Mouse (Mus musculus) brown adipose tissue, adult 24 weeks (tissue): ENCODE results near the gene Slc5a11. TPM values are rescaled to one million over a fixed set of nuclear protein-coding genes. Genes with fewer than 3 reads are reported as not detected.

ENCODE experiments used
- H3K27ac ChIP-seq: fragments of 200-500 bp; replicated peaks from 2 replicates; pipeline ENCODE4 v1.5.1; 2012; ENCODE audit warnings: low read depth, mild to moderate bottlenecking, low read length
- H3K4me1 ChIP-seq: fragments of 200-500 bp; 2 replicates; pipeline ENCODE4 v1.6.1; 2012; ENCODE audit warnings: low read length, mixed read lengths; ENCODE audit not compliant: control insufficient read depth, insufficient read depth, insufficient read length
- H3K4me3 ChIP-seq: fragments of 200-500 bp; 2 replicates; pipeline ENCODE4 v1.5.1; 2012; ENCODE audit warnings: low read depth, mild to moderate bottlenecking, low read length, moderate library complexity; ENCODE audit not compliant: insufficient read depth
- polyA plus RNA-seq: library from polyadenylated mRNA; stranded (reverse); fragments of >200 nt; gene quantifications from 2 replicates; pipeline ENCODE4 v1.2.4, GENCODE M21; 2012; ENCODE audit not compliant: missing spikeins, insufficient read depth, insufficient read length

Gene Slc5a11
- not detected in 2 replicates for polyA plus RNA-seq

DNA sequence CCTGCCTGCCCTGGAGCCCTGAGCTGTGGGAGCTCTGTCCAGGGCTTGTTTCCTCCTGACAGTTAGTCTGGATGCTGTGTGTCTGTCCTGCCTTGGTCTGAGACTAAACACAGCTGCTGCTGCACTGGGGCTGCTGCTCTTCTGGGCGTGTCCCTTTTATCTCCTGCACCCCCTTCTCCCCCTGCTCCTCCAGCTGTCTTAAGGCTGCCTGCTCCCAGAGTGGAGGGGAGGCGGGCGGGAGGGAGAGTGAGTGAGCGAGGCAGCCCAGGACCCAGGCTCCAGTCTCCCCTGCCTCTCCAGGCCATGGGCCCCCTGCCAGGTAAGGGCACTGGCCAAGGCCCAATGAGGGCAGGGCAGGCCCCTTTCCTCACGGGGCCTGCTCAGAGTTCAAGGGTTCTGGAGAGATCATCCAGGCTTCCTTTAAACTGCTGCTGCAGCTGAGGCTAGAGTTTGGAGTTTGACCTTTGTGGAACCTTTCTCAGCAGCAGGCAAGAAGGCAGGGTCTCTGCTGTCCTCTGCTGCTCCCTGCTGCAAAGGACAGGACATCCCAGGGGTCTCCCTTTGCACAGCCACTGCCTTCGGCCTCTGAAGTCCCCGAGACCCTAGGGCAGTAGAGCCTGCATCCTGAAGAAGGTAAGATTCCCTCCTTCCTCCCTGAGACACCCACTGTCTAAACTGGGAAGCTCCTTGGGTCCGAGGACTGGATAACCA, at the start of gene Slc5a11:
Gene Slc5a11 (plus strand): TSS at position 416 of the 711 bp plus-strand sequence.
- no peak within 1 kb of the TSS for H3K4me3 ChIP-seq
- H3K27ac ChIP-seq = no peak within 1 kb of the TSS
- H3K4me1 ChIP-seq = no peaks in the 10 kb centered on the region; the same call in 1 of the 2 replicates

DNA sequence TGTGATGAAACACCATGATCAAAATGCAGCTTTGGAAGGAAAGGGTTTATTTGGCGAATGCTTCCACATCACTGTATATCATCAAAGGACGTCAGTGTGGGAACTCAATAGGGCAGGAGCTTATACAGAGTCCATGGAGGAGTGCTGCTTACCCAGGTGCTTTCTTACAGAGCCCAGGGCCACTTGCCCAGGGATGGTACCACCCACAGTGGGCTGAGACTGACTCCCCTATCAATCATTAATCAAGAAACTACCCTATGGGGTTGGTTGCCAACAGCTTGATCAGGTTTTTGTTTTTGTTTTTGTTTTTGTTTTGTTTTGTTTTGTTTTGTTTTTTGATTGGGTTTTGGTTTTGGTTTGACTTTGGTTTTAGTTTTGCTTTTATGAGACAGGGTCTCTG, 47.1 kb upstream of the Slc5a11 start:
- Histone ChIP-seq H3K4me1 (no peaks in the 10 kb centered on the region), H3K27ac (no peak overlapping the region)

DNA sequence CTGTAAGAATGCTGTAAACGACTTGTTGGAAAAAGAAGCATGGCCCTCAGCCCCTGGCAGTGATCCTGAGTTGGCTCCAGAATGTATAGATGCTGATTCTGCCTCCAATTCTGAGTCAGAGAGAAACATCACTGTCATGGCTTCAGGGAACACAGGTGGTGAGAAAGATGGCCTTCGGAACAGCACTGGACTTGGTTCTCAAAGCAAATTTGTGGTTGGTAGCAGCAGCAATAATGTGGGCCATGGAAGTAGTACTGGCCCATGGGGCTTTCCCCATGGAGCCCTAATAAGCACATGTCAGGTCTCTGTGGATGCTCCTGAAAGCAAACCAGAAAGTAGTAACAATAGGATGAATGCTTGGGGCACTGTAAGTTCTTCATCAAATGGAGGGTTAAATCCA, 45.0 kb upstream of the Slc5a11 start:
- H3K27ac ChIP-seq = no peak overlapping the region
- no peaks in the 10 kb centered on the region for H3K4me1 ChIP-seq
- no peak overlapping the region for H3K4me3 ChIP-seq

More for the DNA sequence above, 47.1 kb upstream of the Slc5a11 start:
- H3K4me3 ChIP-seq = no peak overlapping the region

DNA sequence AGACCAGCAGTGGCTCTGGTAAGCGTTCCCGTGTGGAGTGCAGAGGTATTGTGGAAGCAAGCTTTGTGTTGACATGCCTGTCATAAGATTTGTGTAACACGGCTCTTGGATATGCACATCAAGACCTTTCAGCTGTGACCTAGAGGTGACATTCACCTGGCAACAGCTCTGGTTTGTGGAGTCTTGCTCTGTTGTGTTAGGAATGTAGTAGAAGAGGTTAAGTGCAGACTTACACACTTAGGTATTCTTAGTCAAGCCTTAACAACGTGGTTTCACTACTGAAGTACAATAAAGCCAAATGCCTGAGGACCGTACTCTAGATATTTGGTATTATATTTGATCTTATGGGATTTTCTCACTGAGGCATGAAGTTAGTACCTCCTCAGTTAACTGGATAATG, 42.5 kb upstream of the Slc5a11 start:
- no peak overlapping the region for H3K27ac ChIP-seq
- no peak overlapping the region for H3K4me3 ChIP-seq
- H3K4me1 ChIP-seq = no peaks in the 10 kb centered on the region

DNA sequence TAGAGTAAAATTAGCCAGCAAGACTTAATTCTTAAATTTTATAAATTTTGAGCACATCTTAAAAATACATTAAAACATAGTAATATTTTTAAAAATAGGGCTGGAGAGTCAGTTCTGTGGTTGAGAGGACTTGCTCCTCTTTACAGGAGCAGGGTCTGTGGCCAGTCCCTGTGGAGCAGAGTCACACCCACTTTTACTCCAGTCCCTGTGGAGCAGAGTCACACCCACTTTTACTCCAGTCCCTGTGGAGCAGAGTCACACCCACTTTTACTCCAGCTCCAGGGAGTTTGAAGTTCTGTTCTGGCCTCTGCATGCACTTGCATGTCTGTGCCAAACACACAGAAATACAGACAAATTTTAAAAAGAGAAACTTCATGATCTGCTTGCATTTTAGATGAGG, 37.4 kb upstream of the Slc5a11 start:
- no peak overlapping the region for H3K27ac ChIP-seq
- no peaks in the 10 kb centered on the region for H3K4me1 ChIP-seq
- no peak overlapping the region for H3K4me3 ChIP-seq

DNA sequence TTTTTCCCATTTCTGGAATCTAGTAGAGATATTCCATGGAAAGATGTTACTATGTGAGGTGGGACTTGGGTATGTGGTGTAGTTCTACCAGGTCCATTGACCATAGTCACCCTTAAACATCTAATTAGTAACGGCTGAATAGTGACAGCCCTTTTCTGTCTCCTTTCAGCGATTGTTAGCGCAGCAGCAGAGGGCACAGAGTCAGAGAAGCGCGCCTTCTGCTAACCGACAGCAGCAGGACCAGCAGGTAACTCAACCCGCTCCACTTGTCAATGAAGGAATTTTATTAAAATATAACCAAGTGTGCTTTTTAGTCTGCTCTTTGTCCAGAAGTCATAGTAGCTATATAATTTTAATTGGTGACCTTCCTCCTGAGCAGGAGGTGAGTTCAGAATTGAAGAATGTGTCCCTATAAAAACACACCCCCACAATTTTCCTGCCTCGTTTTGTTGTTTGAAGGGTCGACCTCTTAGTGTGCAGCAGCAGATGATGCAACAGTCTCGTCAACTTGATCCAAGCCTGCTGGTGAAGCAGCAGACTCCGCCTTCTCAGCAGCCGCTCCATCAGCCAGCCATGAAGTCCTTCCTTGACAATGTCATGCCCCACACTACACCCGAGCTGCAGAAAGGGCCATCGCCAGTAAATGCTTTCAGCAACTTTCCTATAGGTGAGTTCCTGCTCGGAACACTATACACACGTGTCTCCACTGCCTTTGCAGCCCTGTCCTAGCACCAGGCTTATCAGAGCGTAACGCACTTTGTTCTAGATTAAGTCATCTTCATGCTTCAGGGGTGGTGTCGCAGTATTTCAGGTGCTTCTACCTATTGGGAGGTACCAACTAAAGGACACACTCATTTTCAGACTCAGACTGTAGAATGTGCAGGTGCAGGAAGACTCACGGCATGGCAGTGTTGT, 32.5 kb upstream of the Slc5a11 start:
- Histone ChIP-seq H3K27ac (no peak overlapping the region), H3K4me1 (no peaks in the 10 kb centered on the region), H3K4me3 (no peak overlapping the region)

DNA sequence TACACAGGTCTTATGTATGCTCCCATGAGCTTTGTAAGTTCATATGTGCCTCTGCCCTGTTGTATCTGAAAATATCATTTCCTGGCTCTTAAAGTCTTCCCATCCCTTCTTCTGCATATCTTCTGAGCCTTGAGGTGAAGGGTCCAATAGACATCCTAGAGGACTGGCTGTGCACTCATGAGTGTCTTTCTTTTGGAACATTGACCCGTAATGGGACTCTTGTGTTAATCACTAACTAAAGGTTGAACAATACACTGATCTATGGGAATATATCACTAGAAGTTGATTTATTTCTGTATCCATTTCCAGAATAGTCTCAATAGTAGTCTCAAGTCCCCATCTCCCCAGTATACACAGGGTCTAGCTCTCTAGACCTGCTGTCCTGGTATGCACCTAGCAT, 29.7 kb upstream of the Slc5a11 start:
- Histone ChIP-seq H3K4me3 (no peak overlapping the region), H3K27ac (no peak overlapping the region), H3K4me1 (no peaks in the 10 kb centered on the region)

DNA sequence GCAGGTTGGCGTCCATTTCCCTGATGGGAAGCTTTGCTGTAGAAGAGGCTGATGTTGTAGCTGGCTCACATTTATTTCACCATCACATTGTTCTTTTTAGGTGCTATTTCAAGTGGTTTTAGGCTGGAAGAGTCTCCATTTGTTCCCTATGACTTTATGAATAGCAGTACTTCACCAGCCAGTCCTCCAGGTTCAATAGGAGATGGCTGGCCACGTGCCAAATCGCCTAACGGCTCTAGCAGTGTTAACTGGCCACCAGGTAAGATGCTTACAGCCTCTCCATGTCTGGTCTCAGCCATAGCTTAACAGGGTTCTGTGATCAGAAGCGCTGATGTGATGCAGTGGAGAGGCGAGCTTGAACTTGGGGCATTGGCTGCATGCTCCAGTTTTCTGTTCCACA, 28.1 kb upstream of the Slc5a11 start:
- Histone ChIP-seq H3K4me1 (no peaks in the 10 kb centered on the region), H3K4me3 (no peak overlapping the region), H3K27ac (no peak overlapping the region)

DNA sequence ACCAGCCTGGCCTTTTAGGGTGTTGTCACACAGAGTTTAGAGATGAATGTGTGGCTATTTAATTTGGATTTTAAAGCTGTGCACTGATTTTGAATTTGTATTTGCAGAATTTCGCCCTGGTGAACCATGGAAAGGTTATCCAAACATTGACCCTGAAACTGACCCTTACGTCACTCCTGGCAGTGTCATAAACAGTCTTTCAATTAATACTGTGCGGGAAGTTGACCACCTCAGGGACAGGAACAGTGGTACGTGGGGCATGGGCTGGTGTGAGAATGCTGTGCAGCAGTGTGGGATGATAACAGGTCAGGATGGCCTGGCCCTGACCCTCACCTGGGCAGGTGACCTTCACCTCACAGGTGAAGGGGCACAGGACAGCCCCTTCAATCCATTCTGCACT, 27.3 kb upstream of the Slc5a11 start:
- Histone ChIP-seq H3K4me1 (no peaks in the 10 kb centered on the region), H3K4me3 (no peak overlapping the region), H3K27ac (no peak overlapping the region)

DNA sequence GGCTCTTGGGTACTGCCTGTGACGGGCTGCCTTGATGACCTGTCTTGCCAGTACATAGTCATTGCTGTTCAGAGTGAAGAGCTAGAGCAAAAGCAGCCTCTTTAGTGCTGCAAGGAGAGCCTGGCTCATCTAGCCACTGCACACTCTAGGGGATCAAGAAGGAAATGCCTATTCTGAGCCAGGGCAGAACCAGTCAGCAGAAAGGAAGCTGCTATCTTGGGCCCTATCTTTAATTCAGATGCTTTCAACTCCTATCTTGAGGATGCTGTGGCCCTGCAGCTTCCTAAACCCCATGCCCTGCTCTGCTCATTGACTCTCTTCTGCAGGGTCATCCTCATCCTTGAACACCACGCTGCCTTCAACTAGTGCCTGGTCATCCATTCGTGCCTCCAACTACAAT, 26.1 kb upstream of the Slc5a11 start:
- Histone ChIP-seq H3K27ac (no peak overlapping the region), H3K4me3 (no peak overlapping the region), H3K4me1 (no peaks in the 10 kb centered on the region)

DNA sequence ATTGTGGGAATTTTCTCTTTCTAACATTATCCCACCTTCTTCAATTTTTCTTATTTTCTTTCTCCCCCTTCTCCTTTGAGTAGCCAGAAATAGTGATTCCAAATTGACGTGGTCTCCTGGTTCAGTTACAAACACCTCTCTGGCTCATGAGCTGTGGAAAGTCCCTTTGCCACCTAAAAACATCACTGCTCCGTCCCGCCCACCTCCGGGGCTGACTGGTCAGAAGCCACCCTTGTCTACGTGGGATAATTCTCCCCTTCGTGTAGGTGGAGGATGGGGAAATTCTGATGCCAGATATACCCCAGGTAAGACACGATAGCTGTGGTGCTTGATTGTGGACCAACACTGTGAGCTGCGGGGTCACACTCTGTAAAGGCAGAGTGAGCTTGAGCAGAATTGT, 24.8 kb upstream of the Slc5a11 start:
- no peaks in the 10 kb centered on the region for H3K4me1 ChIP-seq
- no peak overlapping the region for H3K27ac ChIP-seq
- no peak overlapping the region for H3K4me3 ChIP-seq

DNA sequence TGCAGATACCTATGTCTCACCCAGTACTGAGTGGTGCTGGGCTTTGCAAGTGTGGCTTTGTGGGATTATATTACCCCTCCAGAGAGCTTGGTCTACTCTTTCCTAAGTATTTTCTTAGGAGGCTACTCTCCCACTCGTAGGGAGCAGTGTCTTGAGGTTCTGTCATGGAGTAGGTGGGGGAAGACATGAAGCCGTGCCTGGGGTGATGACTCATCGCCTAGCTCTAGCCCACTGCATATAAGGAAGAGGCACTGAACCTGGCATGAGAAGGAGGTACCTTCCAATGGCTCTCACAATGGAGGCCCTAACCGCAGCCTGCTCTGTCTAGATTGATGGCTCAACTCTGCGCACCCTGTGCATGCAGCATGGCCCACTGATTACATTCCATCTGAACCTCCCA, 22.8 kb upstream of the Slc5a11 start:
- no peaks in the 10 kb centered on the region for H3K4me1 ChIP-seq
- H3K27ac ChIP-seq = no peak overlapping the region
- H3K4me3 ChIP-seq = no peak overlapping the region

DNA sequence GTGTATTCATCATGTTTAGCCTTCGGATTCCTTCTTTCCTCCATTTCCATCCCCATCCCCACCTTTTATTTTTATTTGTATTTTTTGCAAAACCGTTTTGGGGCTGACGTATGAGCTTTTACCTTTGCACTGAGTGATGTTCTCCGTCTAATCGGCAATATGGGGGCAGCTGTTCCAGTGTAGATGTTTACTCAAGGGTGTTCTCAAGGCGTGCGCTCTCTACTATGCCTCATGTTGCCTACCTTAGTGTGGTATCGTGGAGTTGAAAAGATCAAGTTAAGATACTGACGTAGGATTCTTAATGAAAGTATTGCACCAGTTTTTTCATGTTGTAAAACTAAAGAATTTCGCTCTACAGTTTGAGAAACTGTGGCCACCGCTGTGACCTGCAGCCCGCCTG, 21.4 kb upstream of the Slc5a11 start:
- Histone ChIP-seq H3K4me1 (no peaks in the 10 kb centered on the region), H3K4me3 (no peak overlapping the region), H3K27ac (no peak overlapping the region)

DNA sequence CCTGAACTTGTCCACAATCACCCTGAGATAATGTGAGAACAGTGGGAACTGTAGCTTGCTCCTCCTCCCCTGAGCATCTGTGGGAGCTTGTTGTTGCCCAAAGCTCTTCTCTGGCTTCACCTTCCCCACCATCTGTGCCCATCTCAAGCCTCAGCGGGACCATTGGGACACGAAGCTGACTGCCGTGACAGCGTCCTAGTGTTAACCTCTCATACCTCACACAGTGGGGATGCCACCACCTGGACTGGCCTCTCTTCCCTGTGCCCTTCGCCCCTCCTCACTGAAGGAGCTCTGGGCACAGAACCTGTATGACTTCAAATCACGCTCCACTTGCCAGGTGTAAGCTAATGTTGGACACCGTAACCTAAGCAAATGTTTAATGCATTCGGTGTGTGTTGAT, 19.9 kb upstream of the Slc5a11 start:
- Histone ChIP-seq H3K4me1 (no peaks in the 10 kb centered on the region), H3K4me3 (no peak overlapping the region), H3K27ac (no peak overlapping the region)

DNA sequence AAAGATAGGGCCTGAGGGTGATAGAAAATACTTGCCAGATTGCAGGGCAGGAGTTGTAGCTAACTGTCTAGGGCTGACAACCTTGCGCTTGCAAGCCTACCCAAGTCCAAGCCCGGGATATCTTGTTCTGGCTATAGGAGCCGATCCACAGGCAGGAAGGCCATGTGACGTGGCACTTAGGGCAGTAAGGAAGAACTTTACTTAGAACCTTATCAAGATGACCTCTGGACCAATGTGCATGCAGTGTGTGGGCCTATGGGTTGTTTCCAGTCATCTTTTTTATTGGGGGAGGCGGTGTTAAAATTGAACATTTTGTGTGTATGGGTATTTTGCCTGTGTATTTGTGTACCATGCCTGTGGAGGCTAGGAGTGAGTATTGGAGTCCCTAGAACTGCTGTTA, 18.1 kb upstream of the Slc5a11 start:
- no peak overlapping the region for H3K4me3 ChIP-seq
- no peak overlapping the region for H3K27ac ChIP-seq
- H3K4me1 ChIP-seq = no peaks in the 10 kb centered on the region

DNA sequence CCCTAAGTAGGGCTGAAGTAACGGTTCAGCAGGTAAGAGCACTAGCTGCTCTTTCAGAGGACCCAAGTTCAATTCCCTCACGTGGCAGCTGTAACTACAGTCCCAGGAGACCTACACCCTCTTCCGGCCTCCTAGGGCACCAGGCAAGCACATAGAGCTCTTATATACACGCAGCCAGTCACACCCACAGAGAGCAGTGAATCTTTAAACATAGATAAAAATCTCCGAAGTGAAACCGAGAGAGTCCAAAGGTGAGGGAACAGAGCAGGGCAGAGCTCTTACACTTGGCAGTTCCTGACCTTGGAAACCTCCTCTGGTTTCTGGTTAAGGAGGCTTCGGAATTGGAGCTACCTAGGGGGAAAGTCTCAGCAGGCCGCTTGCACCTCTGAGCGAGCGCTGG, 15.9 kb upstream of the Slc5a11 start:
- H3K27ac ChIP-seq = no peak overlapping the region
- H3K4me3 ChIP-seq = no peak overlapping the region
- no peaks in the 10 kb centered on the region for H3K4me1 ChIP-seq
